Mouse (Mus musculus) thymus, postnatal 14 days (tissue): Measurements from ENCODE around the gene Adora3.

Experiments used
- DNase-seq: peaks from one replicate; pipeline ENCODE4 v3.0.0; 2021

The Adora3 gene

GRCm38 (mm10) chr3:105951348-105951747 lies 80.7 kb downstream of the Adora3 start:
- no peak for DNase-seq

- no peak for DNase-seq
Measured at GRCm38 (mm10) chr3:105957235-105957634, 86.6 kb downstream of the Adora3 start.

- DNase-seq = no peak
Measured at GRCm38 (mm10) chr3:105958204-105958603, 87.5 kb downstream of the Adora3 start.
